Mouse (Mus musculus): Measurements from ENCODE around the gene Gm20890.
"Not testable (repeated sequence)": the region's sequence is repeated elsewhere in the genome, so short reads cannot be mapped to it uniquely, and the experiment has no call there.

Gm20890 gene

DNA sequence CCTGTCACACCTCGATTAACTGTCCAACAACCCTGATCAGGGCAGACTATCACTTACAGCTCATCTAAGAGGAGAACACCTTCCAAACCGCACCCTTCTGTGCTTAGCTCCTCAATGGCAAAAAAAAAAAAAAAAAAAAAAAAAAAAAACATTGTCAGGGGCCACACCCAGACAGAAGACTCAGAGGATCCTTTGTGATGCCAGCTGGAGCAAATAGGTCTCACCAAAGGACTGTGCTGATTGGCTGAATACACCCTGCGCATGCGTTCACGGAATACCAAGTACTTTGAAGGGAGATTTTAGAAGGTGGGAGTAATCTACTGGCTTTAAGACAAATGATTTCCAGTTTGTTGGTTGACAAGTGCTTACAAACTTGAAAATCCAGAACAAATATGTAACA, at the start of gene Gm20890:
TSS of gene Gm20890 (minus strand) at position 101 of the 400 bp plus-strand sequence.
- DNase-seq: not testable (repeated sequence)
